Mouse (Mus musculus) adipocyte (in vitro differentiated cells): ENCODE measurements at regions not wholly inside any gene's neighbourhood (a gene's known extent, or its start where the extent isn't known, plus 50 kb on each side); places are given as distances from the start of the nearest gene placed in this dataset.
"Not testable (repeated sequence)": the region's sequence is repeated elsewhere in the genome, so short reads cannot be mapped to it uniquely, and the experiment has no call there.

Experiments
- DNase-seq: peaks from one replicate; pipeline ENCODE4 v3.0.0-alpha.2; 2016; ENCODE audit warnings: low spot score

DNA sequence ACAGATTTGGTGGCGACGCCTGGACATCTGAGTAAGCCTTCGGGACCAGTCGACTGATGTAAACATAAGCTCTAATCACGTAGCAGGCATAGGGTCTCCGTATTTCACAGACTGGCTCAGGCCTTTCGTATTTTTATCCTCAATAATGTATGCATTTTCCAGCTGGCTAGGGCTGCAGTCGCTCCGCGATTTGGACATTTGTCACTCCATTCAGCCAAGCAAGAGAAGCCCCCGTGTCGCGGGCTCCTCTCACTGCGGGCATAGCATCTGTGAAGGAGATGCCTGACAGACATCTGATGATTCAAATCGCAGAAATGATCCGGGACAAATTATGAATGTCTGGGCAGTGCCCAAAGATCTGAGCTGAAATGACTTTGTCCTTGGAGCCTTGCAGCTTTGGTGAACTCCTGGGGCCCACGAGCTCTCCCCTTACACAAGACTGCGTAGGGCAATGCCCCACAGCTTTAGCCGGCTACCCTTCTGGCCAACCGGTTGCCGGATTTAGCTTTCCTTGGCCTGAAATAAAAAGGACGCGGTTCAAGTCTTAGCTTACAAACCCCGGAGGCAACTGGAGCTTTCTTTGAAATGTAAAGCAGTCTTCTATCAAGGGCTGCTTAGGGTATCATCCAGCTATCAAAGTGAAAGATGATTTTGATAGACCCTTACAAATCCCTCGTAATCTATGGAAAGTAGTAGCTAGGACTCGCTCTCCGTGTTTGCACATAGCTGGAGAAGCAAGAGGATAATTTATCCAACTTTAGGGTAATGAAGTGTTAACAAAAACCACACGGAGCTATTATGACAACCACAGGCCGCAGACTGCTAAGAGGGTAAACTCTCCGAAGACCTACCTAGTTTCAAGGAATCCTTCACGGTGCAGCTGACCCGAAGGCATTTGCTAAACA, 270.6 kb downstream of the Etnk1 start:
- DNase-seq, result no peak

DNA sequence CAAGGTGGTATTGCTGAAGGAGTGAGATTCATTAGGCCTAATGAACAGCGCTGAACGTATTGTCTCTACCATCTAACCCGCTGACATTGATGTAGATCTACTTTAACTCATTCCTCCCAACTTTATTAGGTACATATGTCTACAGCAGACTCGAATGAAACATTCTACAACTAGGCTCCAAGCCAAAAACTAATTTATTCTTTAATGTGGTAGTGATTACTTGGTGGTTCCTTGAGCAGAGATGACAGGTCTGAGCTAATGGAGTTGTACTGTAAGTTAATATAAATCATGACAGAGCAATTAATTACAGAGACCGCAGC, 271.2 kb downstream of the Etnk1 start:
- DNase-seq, result no peak

DNA sequence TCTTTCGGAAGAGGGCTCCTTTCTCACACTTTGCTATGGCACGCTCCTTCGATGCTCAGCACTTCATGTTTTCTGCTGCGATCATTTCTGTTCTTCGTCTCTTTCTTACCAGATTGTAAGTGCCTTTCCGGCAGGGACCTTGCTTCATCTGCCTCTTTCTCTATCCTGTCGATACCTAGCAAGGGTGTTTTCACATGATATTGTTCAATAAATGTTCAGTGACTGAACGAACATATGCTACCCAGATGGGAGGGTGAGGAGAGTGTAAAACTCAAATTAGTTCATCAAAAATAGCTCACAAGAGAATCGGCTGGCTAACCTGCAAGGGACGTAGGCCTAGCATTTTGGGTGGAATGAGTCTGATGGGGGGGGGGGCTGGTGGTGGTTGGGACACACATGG, 272.5 kb downstream of the Etnk1 start:
- DNase-seq, result no peak

DNA sequence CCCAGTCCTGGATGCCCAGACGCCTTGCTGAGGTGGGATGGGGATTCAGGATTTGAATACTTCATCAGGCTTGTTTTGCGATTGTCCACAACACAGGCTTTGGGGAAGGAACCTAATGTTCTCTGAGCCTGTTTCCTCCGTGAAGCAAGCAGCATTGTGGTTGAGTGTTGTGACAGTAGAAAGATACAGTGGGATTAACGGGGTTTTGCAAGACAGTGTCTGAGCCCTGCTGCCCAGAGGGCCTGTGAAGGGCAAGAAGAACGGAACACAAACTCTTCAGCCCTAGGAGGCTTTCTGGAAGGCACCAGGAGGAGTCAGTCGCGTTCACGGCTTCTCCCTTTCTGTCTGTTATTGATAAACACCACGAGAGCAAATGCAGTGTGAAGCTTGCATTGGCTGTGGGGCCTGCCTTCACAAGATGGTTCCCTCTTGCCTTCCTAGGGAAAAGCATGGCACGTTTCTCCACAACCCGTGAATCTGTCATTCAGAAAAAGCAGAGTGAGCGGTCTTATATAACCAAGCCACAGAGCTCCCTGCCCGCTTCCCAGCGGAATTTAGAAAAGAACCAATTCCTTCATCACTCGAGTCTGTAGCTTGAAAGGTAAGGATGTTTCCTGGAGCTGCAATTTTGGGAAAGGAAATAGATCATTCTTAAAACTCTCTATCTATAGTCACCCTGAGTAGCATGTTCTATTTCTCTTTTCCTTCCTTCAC, 273.4 kb downstream of the Etnk1 start:
- no peak for DNase-seq

DNA sequence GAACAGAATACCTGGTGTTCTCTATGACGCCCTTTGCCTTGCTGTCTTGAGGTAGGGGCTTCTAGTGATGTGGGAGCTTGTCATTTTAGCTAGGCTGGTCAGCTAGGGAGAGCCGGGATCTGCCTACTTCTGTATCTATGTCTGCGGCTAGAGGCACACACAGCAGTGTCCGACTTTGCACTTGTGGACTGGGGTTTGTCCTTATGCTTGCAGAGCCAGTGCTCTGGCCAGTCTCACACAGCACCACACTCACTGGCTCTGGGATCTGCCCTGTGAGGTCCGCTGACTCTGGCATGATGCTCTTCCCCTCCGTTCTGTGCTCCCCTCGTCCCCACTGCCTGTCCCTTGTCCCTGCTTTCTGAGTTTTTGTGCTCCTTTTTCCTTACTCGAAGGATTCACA, 275.3 kb downstream of the Etnk1 start:
- no peak for DNase-seq

DNA sequence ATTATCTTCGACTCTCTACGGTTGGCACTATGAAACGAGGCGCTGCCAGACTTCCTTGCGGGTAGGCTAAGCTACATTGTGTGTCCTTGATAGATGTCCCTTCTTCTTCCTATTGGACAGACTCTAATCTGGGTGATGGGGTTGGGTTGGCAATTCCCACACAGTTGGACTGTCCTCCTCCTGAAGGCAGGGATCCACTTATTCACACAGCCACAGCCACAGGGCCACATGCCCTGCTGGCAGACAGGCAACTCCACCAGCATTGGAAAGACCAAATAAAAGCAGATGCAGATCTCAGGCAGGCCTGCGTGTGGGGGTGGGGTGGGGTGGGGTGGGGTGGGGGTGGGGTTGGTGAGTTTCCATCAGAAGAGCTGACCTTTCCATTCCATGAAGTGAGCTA, 276.4 kb downstream of the Etnk1 start:
- no peak for DNase-seq

DNA sequence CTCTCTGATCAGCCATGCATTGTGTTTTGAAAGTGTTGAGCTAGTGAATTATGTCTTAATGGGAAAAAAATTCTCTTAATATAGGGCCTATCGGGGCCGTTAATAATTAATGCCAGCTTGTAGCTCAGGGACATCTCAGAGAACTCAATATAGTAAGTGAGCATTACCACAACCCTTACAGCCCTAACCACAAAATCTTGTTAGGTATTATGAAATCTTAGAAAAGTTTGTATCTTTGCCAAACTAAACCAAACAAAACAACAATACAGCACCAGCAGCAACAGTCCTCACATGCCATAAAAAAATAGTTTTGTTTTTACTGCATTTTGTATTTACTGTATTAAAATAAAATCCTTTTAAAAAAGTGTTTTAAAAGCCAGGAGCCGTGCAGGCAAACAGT, 277.8 kb downstream of the Etnk1 start:
- DNase-seq, result peak; percentile 51

DNA sequence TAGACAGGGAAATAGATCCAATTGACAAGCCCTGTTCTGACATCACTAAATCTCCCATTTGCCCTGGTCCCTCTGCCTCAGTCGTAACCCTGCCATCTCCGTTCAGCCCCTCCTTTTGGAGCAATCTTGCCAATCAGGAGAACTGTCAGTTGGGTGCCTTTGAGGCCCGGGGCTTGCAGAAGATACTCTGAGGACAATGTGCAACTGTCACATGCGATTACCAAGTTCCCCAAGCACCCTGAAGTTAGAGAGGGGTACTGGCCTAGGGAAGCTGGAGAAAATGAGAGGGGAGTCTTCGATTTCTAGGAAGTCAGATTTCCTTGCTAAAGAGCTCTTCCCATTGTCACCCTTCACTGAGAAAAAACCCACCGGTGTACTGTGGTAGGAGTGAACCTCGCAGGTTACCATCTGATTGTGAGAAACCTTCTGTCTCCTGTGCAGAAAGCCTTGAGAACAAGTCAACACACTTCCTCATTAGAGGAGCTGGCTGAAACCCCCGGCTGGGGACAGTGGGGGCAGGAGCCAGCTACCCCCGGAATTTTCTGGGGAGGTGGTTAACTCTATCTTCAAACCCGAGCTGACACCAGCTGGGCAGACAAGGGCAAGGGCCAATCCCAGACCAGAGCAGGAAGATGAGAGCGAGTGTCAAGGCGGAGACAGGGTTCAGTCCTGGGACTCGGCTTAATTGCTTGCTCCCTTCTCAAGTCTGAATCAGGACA, 279.0 kb downstream of the Etnk1 start:
- DNase-seq, result no peak

DNA sequence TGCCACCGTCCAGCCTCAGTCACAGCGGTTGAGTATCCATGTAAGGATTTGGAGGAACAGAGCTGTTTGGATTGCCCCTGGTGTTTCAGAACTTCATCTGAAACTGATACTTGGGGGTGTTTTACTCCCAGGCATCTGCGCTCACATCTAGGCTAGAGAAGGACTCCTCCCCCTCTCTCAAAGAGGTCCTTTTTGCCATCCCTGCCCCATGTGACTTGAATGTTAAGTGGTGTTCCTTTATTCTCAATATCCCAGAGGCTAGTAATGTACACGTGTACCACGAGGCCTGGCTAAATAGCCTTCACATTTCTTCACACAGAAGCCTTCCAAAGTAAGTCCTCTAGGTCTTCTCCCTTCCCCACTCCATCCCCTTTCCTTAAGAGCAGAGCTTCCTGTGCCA, 280.0 kb downstream of the Etnk1 start:
- DNase-seq, result no peak

DNA sequence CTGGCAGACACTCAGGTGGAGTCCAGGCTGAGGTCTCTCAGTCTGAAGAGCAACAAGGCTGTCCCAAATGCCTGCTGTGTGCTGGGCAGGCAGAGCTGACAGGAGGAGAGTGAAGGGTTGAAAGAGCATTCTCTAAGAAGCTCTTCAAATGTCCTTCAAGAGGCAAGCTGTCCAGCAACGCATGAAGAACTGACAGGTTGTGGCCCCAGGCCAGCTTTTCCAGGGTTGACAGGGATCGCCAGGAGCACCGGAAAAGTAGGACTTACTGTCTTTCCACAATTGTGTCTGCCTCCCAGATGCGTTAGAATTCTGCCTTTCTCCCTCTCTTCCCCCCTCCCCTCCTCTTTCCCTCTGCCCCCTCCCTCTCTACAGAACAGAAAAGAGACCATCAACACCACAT, 282.1 kb downstream of the Etnk1 start:
- DNase-seq, result no peak

DNA sequence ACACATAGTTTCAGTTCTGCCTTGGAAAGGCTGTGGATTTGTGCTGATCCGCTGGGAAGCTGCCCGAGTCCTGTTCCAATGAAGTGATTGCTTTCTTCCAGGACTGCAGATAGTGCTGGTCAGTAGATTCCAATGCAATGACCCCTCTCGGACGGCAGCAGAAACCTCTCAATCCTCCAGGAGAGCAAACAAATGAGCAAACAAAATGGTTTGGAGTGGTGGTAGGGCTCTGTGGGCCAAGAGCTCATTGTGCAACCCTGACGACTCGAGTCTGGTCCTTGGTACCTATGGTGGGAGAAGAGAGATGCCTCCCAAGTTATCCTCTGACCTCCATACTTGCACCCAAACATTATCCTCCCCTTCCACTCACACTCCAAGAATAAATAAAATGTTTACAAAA, 284.8 kb downstream of the Etnk1 start:
- no peak for DNase-seq

DNA sequence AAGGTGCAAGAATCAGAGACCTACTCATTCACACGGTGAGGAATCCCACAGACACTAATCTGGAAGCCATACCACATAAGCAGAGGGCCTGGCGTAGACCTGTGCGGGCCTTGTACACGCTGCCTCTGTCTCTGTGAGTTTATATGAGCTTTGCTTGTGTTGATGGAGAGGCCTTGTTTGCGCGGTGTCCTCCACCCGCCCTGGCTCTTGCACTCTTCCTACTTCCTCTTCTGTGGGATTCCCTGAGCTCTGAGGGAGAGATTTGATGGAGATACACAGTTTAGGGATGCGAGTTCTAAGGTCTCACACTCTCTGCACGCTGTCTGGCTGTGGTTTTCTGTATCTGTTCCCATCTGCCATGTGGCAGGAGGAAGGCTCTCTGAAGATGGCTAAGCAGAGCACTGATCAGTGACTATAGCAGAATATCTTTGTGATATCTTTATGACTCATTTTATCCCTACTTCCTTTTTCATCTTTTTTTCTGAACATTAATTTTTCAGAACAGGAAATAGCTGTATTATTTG, 287.7 kb downstream of the Etnk1 start:
- no peak for DNase-seq

DNA sequence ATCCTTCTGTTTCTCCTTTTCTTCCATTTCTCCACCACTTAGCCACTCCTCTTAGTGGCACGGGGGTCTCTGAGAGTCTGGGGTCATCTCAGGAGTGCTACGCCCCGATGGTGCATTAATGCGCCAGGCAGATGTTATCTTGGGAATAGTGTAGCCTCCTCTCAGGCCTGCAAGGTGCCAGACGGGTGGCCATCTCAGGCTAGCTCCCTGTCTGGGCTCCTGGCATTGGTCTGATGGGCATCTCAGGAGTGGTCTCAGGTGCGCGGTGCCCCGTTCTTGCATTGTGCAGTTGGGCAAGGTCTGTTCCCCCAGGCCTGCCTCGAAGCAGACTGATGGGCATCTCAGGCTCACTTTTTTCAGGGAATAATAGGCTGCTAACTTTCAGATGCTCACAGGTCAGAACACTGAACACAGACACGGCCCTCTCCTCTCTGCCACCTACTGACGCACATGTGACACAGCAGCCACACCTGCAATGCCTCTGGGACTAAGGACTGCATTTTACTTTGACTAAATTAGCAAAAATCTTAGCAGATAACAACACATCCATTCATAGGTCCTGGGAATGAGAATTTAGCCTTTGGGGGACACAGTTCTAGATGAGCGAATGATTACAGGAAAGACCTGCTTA, 298.0 kb downstream of the Etnk1 start:
- no peak for DNase-seq

DNA sequence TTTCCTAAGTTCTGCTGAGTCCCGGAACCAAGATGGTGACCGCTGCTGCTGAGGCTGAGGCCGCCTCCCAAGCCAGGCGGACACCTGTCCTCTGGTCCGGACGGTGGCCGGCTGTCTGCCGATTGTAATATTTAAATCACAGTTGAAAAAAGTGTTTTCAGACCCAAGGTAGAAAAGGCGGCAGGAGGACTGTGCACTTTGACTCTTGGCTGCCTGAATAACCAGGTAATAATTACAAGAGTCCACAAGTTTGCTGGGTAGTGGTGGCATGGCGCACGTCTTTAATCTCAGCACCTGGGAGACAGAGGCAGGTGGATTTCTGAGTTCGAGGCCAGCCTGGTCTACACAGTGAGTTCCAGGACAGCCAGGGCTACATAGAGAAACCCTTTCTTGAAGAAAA, 305.7 kb downstream of the Etnk1 start:
- not testable (repeated sequence) for DNase-seq

DNA sequence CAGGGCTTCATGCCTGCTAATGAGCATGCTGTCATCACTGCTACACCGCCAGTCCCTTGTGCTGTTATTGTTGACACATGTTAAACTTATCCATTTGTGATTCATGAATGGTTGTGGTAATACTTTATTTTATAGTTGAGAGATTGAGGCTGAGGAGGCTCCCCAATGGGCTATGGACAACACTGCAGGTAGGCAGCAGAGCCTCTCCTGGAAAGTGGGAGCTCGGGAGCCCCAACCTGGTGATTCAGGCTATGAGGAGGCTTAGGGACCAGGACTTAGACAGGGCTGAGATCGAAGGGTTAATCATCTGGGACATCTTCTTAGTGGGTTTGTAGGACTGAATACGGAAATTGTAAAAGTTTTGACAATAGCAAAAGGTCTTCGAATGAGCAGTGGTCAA, 307.4 kb downstream of the Etnk1 start:
- no peak for DNase-seq

DNA sequence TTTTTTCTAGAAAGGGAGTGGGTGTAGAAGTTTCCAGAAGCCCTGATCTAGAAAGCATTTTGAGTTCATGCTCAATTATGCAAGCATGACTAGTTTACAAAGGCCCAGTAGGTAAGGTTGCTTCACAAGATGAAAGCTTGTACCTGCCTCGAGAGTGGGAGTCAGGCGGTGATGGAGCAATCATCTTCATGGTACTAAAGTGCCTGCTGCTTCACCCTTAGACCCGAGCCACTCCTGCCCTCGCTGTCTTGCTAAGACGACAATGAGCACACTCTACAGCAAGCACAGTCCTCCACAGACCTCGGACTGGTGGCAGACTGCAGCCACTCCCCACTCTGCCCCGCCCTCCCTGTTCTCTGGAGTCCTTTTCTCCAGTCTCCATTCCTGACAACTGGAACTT, 308.3 kb downstream of the Etnk1 start:
- DNase-seq, result no peak

DNA sequence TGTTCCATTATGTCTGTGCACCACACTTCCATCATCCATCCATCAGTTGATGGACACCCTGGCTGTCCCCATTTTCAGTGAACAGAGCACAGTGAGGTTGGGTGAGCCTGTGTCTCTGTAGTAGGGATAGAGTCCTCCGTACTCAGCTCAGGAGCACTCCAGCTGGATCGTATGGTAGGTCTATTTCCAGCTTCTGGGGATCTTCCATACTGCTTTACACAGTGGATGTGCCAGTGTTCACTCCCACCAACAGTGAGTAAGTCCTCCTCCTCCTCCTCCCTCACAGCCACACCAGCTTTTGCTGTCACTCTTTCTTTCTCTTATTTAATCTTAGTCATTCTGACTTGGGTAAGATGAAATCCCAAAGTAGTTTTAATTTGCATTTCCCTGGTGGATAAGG, 310.4 kb downstream of the Etnk1 start:
- DNase-seq, result no peak

DNA sequence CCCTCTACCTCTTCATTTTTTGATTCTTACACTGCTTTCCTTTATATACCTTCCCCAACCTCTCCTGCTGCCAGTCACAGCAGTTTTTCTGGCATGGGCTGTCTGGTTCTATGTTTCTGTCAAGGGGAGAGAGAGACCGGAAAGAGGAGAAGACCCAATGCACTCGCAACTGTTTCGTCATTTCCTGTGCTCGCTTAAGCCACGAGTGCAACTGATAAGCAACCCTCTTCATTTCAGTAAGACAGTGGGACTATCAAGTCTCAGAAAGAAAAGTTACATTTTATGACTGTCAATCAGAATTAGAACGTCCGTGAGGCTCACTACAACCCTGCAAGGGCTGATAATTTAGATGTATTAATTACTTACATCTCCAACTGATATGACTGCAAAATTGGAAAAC, 312.2 kb downstream of the Etnk1 start:
- DNase-seq, result no peak

DNA sequence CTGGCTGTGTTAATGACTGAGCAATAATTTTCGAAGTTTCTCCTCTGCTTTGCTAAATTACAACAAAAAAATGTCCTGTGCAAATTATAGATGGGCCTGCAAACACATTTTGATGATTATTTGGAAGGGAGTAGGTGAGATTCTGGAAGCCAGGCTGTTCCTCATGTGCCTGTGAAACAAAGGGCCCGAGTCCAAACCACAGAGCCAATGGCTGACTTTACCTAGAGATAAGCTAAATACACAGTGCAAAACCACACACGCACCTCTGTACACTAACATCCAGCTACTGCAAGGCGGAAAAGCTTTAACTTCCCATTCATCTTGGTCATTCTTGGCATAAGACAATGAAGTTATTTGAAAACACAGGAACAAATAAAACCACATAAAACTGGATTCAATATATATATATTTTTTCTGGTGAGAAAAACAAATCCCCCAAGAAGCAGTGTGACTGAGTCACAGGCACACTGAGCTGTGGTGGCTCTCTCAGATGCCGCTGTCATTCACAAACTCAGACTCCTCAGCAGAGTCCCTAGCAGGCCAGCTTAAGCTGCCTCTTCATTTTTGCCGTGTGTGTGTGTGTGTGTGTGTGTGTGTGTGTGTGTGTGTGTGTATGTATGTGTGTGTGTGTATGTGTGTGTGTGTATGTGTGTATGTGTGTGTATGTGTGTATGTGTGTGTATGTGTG, 312.8 kb downstream of the Etnk1 start:
- DNase-seq, result no peak

DNA sequence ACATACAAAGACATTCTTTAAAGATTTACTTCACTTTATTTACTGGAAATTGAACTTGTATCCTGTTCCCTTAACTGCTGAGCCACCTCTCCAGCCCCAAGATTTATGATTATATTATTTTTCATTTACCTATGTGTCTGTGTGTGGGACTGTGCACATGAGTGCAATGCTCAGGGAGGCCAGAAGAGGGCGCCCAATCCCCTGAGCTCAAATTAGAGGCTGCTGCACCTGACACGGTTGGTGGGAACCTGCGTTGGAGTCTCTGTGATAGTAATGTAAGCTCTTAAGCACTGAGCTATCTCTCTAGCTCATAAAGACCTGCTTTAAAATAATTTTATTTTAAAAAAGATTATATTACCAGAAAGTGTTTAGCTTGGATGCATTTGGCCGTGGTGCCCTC, 315.3 kb downstream of the Etnk1 start:
- no peak for DNase-seq

DNA sequence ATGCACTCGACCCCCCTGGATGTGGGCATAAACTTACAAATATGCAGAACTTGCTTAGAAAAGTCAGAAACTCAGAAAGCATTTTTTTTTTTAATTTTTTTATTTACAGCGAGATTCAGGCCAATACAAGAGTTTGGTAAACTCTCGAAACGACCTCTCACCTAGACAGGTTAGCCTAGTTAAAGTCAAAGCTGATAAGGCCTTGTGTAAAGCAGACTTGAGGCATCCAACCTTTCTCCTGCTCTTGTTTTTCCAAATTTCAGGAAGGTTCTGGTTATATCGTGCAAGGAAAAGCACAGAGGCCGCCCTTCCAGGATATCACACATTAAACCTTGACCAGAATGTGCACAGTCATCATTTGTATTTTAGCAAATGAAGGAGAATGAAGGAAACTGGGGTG, 315.8 kb downstream of the Etnk1 start:
- DNase-seq, result no peak

DNA sequence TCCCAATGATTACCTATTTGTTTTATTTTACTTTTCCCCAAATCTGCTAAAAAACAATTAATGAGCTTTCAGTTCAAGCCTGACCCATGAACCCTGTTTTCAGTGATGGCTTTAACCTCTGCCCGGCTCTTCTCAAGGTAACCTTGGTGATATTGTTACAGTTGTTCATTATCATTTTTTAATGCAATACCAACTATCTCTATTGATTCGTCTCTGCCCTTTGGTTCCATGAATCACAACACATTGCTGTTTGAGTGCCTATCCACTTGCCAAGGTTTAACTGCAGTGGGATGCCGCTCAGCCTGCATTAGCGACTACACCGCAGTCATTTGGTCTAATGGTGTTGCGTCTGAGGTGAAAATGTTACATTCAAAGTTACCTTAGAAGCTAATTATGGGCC, 317.9 kb downstream of the Etnk1 start:
- DNase-seq, result no peak
